Mouse (Mus musculus): ENCODE results near the gene D130043K22Rik.
A peak's percentile ranks its signal among the peaks of the same experiment; 100 is the strongest.
"Not testable (repeated sequence)": the region's sequence is repeated elsewhere in the genome, so short reads cannot be mapped to it uniquely, and the experiment has no call there.

D130043K22Rik gene

DNA sequence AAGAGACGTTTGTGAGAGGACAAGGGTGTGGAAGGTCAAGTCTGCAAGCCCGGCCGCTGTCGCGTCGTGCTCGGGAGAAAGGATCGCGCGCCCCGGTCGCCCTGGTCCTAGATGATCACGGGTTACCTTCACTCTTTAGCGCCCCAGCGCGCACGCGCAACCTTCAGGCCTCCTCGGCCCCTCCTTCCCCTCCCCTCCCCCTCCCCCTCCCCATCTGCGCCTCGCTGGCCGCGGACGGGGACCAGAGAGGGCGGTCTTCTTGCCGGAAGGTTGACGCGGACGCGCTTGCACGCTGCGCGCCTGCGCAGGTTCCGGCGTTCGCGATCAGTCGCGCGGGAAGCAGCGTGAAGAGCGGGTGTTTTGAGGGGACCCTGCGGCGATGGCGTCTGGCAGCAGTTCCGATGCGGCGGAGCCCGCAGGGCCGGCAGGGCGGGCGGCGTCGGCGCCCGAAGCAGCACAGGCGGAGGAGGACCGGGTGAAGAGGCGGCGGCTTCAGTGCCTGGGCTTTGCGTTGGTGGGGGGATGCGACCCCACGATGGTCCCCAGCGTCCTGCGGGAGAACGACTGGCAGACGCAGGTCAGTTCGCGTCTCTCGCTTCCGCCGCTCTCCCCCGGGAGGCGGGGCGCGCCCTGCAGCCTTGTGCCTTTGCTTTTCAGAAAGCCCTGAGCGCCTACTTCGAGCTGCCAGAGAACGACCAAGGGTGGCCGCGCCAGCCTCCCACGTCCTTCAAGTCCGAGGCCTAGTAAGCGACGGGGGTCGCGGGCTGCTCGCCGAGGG lies 13.4 kb upstream of the D130043K22Rik start, which contains the start of the genes Acot13 and Tdp2:
TSS of gene Acot13 (minus strand) at position 188 of the 778 bp plus-strand sequence.
TSS of gene Tdp2 (plus strand) at position 327 of the 778 bp plus-strand sequence.
- peak; percentile 98 for DNase-seq (ENCODE audit: low read depth, low spot score)

DNA sequence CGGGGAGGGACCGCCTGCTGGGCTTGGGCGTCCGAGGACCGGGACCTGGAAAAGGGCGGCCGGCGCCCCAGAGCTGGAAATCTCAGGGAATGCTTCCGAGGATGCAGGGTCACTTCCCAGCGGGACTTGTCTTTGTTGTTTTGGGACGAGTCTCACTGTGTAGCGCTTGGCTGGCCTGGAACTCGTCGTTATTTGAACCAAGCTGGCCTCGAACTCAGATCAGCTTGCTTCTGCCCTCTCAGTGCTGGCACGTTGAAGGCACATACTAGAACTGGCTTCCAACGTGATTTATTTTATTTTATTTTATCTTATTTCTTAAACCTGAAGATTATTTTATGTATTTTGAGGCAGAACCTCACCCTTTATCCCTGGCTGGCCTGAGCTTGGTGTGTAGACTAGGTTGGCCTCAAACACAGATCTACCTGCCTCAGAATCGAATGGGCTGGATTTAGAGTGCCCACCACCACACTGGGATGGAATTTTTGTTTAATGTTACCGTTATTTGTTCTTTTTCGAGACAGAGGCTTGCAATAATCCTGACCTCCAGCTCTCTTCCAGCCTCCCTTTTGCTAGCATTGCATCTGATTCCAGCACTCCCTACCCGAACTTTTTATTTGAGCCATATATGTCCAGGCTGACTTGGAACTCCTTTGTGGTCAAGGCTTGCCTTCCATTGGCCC lies 12.7 kb upstream of the D130043K22Rik start:
- no peak for DNase-seq (ENCODE audit: low read depth, low spot score)

- DNase-seq (ENCODE audit: low read depth, low spot score): no peak
Observed at GRCm38 (mm10) chr13:24832811-24833155, 12.2 kb upstream of the D130043K22Rik start.

DNA sequence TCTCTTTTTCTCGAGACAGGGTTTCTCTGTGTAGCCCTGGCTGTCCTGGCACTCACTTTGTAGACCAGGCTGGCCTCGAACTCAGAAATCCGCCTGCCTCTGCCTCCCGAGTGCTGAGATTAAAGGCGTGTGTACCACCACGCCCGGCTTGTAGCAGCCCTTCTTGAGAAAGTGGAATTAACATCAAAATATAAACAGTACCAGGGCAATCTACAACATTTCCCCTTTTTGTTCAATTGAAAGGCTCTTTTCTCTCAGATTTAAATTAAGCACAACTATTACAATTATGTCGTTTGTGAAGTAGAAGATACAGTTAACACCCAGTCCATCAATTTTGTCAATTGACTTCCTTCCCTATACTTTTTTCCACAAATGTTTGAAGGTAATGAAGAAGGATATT lies 7.2 kb upstream of the D130043K22Rik start:
- not testable (repeated sequence) for DNase-seq (ENCODE audit: low read depth, low spot score)

GRCm38 (mm10) chr13:24839831-24840230 lies 5.1 kb upstream of the D130043K22Rik start:
- no peak for DNase-seq (ENCODE audit: low read depth, low spot score)

GRCm38 (mm10) chr13:24841702-24842101 lies 3.2 kb upstream of the D130043K22Rik start:
- no peak for DNase-seq (ENCODE audit: low read depth, low spot score)

GRCm38 (mm10) chr13:24849318-24849717 lies 4.4 kb downstream of the D130043K22Rik start:
- no peak for DNase-seq (ENCODE audit: low read depth, low spot score)

DNA sequence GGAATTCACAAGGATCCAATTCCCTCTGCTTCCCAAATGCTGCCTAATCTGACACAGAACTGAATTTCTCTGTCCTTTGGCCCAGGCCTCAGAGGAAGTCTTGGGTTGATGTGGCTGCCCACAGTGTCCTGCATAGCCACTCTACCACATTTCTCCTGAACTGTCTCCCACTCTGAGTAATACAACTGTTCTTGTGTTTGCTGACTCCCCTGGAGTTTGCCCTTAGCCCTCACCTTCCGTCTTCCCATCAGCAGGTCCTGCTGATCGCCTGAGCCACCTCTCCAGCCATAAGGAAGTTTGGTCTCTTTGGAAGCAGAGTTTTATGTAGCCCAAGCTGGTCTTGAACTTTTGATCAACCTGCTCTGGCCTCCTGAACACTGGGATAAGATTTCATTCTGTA lies 7.1 kb downstream of the D130043K22Rik start:
- DNase-seq (ENCODE audit: low read depth, low spot score): no peak

- no peak for DNase-seq (ENCODE audit: low read depth, low spot score)
Observed at GRCm38 (mm10) chr13:24852570-24852969, 7.6 kb downstream of the D130043K22Rik start.

DNA sequence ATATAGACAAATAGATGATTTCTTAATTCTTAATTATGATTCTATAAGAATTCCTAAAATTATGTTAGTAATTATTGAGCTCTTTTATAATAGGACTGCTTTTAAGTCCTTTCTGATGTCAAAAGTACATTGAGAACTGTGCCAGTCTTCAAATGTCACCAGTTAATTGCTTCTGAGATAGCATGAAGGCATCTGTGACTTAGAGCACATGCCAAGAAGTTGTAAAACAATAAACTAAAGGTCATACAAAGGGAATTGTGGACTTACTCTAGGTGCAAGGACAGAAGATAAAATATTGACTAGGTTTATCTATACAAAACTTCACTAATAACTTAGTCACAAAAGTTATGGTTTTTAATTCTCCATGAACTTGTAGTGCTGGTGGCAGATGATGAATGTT lies 14.2 kb downstream of the D130043K22Rik start:
- no peak for DNase-seq (ENCODE audit: low read depth, low spot score)

DNA sequence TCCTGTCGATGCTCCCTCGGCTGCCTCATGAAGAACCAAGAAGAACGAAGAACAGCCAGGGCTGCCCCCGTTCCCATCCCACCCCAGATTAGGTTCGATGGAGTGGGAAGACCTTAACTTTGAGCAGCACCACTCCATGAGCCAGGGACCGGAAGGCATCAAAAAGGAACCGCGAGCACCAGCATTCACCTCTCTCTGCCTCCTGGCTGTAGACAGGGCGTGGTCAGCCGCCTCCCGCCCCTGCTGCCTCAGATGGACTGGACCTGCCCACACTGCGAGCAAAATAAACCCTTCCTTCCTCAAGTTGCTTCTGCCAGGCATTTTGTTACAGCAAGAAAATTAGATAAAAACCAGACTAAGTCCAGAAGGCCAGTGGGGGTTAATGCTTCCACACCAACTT lies 16.1 kb downstream of the D130043K22Rik start:
- DNase-seq (ENCODE audit: low read depth, low spot score): no peak

GRCm38 (mm10) chr13:24862021-24862420 lies 17.1 kb downstream of the D130043K22Rik start:
- DNase-seq (ENCODE audit: low read depth, low spot score): no peak

DNA sequence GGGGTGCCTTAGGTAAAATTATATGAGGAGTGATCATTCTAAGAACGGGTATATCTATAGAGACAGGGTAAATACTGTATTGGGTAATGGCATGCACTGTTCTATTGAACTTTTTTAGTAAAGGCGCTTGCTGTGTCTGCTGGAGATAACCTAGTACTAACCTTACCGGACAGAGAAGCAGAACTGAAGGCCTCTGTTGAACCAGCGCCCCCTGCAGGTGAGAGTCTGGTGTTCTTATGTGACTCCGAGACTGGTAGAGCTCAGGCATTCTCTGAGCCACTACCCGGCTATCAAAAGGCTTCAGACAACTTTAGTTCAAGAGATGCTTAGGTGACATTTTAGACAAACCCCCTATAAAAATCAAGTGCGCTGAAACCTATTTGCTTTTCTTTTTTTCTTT lies 17.6 kb downstream of the D130043K22Rik start:
- DNase-seq (ENCODE audit: low read depth, low spot score): peak; percentile 16

- DNase-seq (ENCODE audit: low read depth, low spot score): no peak
Observed at GRCm38 (mm10) chr13:24866430-24867402, 21.8 kb downstream of the D130043K22Rik start.

GRCm38 (mm10) chr13:24867789-24868188 lies 22.9 kb downstream of the D130043K22Rik start:
- no peak for DNase-seq (ENCODE audit: low read depth, low spot score)

DNA sequence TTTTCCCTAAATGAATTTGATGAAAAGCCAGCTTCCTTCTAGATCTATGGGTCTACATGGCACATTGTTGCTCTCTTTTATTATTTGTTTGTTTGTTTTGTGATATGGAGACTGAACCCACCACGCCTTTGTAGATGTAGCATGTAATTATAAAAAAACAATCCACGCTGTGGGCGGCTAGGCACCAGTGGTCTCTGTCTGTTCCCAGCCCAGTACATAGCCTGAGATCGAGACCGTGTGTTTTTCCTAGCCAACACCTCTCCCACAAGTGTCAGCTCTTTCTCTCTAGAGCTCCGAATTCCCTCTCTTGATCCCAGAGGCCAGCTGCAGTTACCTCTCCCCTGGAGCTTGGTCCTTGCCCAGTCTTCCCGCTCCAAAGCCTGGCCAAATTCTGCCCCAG lies 23.3 kb downstream of the D130043K22Rik start:
- DNase-seq (ENCODE audit: low read depth, low spot score): no peak

DNA sequence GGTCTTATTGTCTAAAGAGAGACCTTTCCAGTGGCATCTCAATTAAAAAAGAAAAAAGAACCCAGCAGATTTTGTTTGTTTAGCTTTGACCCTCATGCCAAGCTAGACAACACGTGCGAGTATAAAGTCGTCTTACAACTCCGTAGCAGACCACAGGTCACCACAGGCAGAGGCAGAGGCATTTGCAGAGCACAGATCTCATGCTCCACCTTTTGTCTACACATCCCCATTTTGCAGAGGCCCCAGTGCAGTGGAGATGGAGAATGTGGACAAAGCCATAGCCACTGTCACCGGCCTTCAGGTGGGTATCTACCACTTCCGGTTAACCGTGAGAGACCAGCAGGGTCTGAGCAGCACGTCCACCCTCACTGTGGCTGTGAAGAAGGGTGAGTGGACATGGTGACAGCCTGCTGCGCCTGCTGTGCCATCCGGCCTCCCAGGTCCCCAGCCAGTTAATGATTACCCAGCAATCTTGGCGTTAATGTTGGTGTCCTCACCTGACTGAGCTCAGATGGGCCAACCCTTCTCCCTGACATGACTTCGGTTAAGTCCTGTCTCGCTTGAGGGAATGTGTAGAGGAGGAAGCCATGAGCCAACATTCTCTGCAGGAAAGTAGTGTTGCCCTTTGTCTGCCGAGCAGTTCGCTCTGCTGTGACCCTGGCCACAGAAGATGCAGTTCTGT lies 34.6 kb downstream of the D130043K22Rik start:
- DNase-seq (ENCODE audit: low read depth, low spot score): no peak

DNA sequence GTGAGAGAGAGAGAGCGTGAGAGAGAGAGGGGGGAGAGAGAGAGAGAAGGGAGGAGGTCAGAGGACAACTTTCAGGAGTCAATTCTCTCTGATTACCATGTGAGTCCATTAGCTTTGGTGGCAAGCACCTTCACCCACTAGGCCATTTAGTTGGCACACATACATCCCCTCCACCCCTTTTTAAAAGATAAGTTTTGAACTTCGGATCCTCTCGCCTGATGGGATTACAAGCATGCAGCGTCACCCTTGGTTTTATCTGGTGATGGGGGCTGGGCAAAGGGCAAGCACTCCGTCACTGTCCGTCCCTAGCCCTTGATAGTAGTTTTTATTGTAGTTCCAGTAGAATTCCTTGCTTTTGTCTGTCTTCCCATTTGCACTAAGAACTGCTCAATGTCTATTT lies 35.3 kb downstream of the D130043K22Rik start:
- DNase-seq (ENCODE audit: low read depth, low spot score): no peak

DNA sequence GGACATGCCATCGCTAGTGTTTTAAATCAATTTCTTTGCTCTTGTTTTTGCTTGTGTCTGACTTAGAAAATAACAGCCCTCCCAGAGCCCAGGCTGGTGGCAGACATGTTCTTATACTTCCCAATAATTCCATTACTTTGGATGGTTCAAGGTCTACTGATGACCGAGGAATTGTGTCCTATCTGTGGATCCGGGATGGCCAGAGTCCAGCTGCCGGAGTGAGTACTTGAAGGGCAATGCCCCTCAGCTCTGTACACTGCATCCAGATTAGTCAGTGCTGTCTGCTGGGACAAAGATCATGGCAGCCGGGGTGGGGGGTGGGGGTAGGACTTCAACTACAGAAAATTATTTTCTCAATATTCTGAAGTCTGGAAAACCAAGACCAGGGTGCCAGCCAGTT lies 35.8 kb downstream of the D130043K22Rik start:
- no peak for DNase-seq (ENCODE audit: low read depth, low spot score)

GRCm38 (mm10) chr13:24882411-24882810 lies 37.5 kb downstream of the D130043K22Rik start:
- no peak for DNase-seq (ENCODE audit: low read depth, low spot score)

DNA sequence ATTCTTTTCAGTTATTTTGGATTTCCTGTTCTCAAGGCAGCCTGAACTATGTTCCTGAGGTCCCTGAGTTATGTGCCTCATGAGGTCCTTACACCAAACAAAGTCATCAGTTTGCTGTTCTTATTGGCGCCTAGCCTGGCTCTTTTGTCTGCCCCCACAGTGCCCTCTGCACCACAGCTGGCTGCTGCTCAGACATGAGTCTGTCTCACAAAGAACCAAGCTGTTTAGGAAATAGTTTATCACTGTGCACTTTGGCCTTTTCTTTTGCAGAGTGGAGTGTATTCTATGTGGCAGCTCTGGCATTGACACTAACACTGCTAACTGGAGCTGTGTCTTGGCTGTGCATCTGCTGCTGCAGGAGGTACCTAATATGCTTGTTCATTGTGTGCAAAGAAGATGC lies 44.6 kb downstream of the D130043K22Rik start:
- DNase-seq (ENCODE audit: low read depth, low spot score): no peak

All from skeletal muscle tissue, adult 2 months (tissue).